In the genomic region with DNA sequence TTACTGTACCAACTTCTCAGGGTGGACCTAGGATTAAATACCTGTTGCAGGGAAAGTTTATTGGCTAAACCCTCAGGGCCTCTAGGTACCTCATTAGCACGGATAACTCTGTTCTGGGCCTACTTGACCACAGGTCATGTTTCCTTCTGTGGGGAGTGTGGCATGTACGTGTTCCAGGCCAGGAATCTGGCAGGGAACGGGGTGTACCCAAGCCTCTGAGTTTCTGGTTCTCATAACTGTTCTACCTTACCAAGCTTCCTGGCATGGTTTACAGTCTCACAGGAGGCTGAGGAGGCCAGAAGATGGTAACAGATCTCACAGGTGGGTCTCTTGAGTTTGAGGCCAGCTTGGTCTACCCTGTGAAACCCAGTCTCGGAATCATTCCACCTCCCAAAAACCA, we compare ENCODE assay signal across 8 mouse cellular contexts.
"Had no signal": no experiment of that assay in that cellular context is flagged by ENCODE, and none has a peak within 500 bp of the region (broad histone marks: within the 10 kb centered on the region; RNA-seq: fewer than 3 reads in every experiment).

No protein-coding gene starts in this region.

- H3K27me3 ChIP-seq: liver, embryonic 15.5 days; midbrain, embryonic 13.5 days had no signal

- H3K4me1 ChIP-seq: limb, embryonic 10.5 days; midbrain, embryonic 13.5 days had no signal

- H3K9me3 ChIP-seq: limb, embryonic 10.5 days; liver, embryonic 15.5 days; midbrain, embryonic 13.5 days had no signal

- DNase-seq: lung, adult 2 months; lung, postnatal 36 days; right cerebral cortex, postnatal 14 days; thymus, postnatal 4 days had no signal

- H3K4me3 ChIP-seq: limb, embryonic 10.5 days; liver, embryonic 15.5 days; midbrain, embryonic 13.5 days had no signal

- H3K27ac ChIP-seq: limb, embryonic 10.5 days; liver, embryonic 15.5 days; midbrain, embryonic 13.5 days; stomach, postnatal 0 days had no signal
